Mouse (Mus musculus) forebrain, embryonic 12.5 days (tissue): ENCODE measurements around the gene Nos3. TPM values are rescaled to one million over a fixed set of nuclear protein-coding genes. Genes with fewer than 3 reads are reported as not detected.
A peak's percentile ranks its signal among the peaks of the same experiment; 100 is the strongest.

Source experiments
- ATAC-seq: fragments of 200-750 bp; cut with Nextera tagmentation; 2 replicates; pipeline ENCODE4 v1.8.0; 2017; ENCODE audit warnings: moderate TSS enrichment; ENCODE audit not compliant: low FRiP score
- H3K27ac ChIP-seq: fragments of 300-500 bp; sonication (generic); 2 replicates; pipeline ENCODE4 v1.5.1; 2016; ENCODE audit warnings: mild to moderate bottlenecking
- H3K27me3 ChIP-seq: fragments of 300-500 bp; sonication (generic); 2 replicates; pipeline ENCODE4 v1.6.1; 2016; ENCODE audit warnings: mild to moderate bottlenecking
- H3K36me3 ChIP-seq: fragments of 300-500 bp; sonication (generic); replicated peaks from 2 replicates; pipeline ENCODE4 v1.6.1; 2016; ENCODE audit warnings: mild to moderate bottlenecking
- H3K4me1 ChIP-seq: fragments of 300-500 bp; sonication (generic); 2 replicates; pipeline ENCODE4 v1.6.1; 2016
- H3K4me2 ChIP-seq: fragments of 300-500 bp; sonication (generic); 2 replicates; pipeline ENCODE4 v1.6.1; 2016; ENCODE audit warnings: mild to moderate bottlenecking, moderate library complexity
- H3K4me3 ChIP-seq: fragments of 300-500 bp; sonication (generic); replicated peaks from 2 replicates; pipeline ENCODE4 v1.5.1; 2016; ENCODE audit warnings: mild to moderate bottlenecking
- H3K9ac ChIP-seq: fragments of 300-500 bp; sonication (generic); 2 replicates; pipeline ENCODE4 v1.6.1; 2016; ENCODE audit warnings: mild to moderate bottlenecking
- H3K9me3 ChIP-seq: fragments of 300-500 bp; sonication (generic); 2 replicates; pipeline ENCODE4 v1.6.1; 2016
- WGBS: fragments of 180-500 bp; shearing (Covaris S2); methylation state at CpG from one replicate; pipeline ENCODE4 v1.1.7; 2016; 5-methylcytosine and 5-hydroxymethylcytosine counted together
- polyA plus RNA-seq: library from polyadenylated mRNA; unstranded; fragments of >200 nt; fragmentation: Nextera tagmentation; extraction: Ambion mirVana; gene quantifications from 2 replicates; pipeline ENCODE4 v1.2.1, GENCODE M21; 2016

Gene Nos3
- polyA plus RNA-seq, 1 experiment from 2014 or later: 7.2 TPM

DNA sequence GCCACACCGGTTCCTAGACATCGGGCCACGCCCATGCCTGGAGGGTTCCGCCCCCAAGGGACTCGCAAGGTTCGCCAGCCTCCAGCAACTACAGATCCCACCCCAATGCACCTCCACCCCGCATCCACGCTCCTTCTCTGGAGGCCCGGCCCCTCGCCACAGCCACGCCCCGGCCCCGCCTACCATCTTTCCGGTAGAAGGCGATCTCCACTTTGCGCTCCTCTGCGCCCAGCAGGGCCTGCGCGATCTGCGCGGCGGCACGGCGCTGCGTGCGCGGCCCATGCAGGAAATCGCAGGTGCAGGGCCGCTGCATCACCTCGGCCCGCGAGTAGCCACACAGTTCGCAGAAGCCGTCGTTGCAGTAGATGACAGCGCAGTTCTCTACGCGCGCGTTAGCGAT lies 16.5 kb upstream of the Nos3 start:
- Histone ChIP-seq H3K36me3 (no peaks in the 10 kb centered on the region), H3K4me1 (peaks cover 78% of the 10 kb centered on the region), H3K9ac (peak overlapping the region; percentile 62), H3K4me2 (peak overlapping the region; percentile 99), H3K9me3 (no peaks in the 10 kb centered on the region), H3K27me3 (peaks cover 45% of the 10 kb centered on the region), H3K27ac (peak overlapping the region; percentile 66; the same call in 1 of the 2 replicates), H3K4me3 (peak overlapping the region; percentile 53)
- WGBS: under 1% methylated on average over 41 of the region's 41 CpGs
- ATAC-seq: peak; percentile 31

- Histone ChIP-seq H3K4me2 (peak overlapping the region; percentile 99), H3K9me3 (no peaks in the 10 kb centered on the region), H3K27me3 (peaks cover 49% of the 10 kb centered on the region), H3K27ac (peak overlapping the region; percentile 66; the same call in 1 of the 2 replicates), H3K36me3 (no peaks in the 10 kb centered on the region), H3K4me1 (peaks cover 78% of the 10 kb centered on the region), H3K9ac (peak overlapping the region; percentile 62), H3K4me3 (peak overlapping the region; percentile 53)
- WGBS: 0% methylated on average over 30 of the region's 30 CpGs
- no peak for ATAC-seq
Measured at GRCm38 (mm10) chr5:24348546-24348945, 16.1 kb upstream of the Nos3 start.

DNA sequence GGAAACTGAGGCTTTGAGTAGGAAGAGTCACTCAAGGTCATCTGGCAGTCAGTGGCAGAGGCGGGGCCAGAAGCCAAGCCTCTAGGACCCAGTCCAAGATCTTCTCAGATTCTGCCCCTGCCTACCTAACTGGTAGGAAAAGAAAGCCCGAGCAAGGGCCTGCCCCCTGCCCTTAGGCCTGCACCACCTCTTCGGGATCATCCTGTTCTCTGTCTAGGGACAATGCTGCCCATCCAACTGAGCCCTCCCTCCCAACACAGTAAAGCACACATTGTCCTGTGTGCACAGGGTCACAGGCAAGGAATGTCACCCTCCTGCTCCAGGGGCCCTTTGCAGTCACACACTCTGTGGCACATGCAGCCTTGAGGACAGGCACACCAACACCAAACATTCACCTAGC lies 14.5 kb upstream of the Nos3 start:
- Histone ChIP-seq H3K27ac (no peak overlapping the region), H3K27me3 (peaks cover 58% of the 10 kb centered on the region), H3K36me3 (no peaks in the 10 kb centered on the region), H3K4me3 (peak overlapping the region; percentile 77), H3K9ac (peak overlapping the region; percentile 89; the same call in 1 of the 2 replicates), H3K9me3 (no peaks in the 10 kb centered on the region), H3K4me1 (peaks cover 71% of the 10 kb centered on the region), H3K4me2 (peak overlapping the region; percentile 98)
- WGBS: 55% methylated on average over 3 of the region's 3 CpGs
- no peak for ATAC-seq

GRCm38 (mm10) chr5:24350531-24351250 lies 13.9 kb upstream of the Nos3 start:
- Histone ChIP-seq H3K27ac (peak overlapping the region; percentile 96; the same call in 1 of the 2 replicates), H3K4me1 (peaks cover 65% of the 10 kb centered on the region), H3K9ac (peak overlapping the region; percentile 89), H3K4me2 (peak overlapping the region; percentile 98), H3K36me3 (no peaks in the 10 kb centered on the region), H3K27me3 (peaks cover 58% of the 10 kb centered on the region), H3K4me3 (peak overlapping the region; percentile 77), H3K9me3 (no peaks in the 10 kb centered on the region)
- 35% methylated on average over 15 of the region's 15 CpGs for WGBS
- ATAC-seq: no peak

- peak; percentile 45 for ATAC-seq
Measured at GRCm38 (mm10) chr5:24351278-24351677, 13.3 kb upstream of the Nos3 start, which contains the start of gene Kcnh2. Gene Kcnh2, minus strand, starts transcription at chr5:24351604.

DNA sequence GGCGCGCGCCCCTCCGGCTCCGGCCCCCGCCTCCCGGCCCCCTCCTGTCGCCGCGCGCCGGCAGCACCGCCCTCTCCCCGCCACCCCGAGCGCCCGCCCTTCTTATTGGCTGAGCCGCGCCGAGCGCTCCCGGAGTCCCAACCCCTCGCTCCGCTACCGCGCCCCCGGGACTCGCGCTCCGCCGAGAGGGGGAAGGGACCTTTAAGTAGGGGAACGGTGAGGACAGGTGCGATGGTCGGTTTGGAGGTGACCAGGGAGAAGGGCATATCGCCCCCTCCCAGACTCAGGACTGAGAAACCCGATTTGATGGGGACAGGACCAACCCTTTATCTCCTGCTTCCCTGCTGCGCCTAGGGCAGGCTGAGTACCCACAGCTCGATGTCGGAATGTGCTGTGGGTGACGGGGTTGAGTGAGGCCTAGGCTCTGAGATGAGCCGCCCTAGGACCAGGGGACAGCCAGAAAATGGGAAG lies 12.9 kb upstream of the Nos3 start:
- Histone ChIP-seq H3K4me3 (peak overlapping the region; percentile 77), H3K4me1 (peaks cover 63% of the 10 kb centered on the region)

More at GRCm38 (mm10) chr5:24351278-24351677, 13.3 kb upstream of the Nos3 start, which contains the start of gene Kcnh2:
- Histone ChIP-seq H3K4me3 (peak within 1 kb of the TSS; percentile 77), H3K9ac (peak within 1 kb of the TSS; percentile 89), H3K36me3 (no peaks in the 10 kb centered on the region), H3K9me3 (no peaks in the 10 kb centered on the region), H3K27ac (peak within 1 kb of the TSS; percentile 96), H3K4me1 (peaks cover 63% of the 10 kb centered on the region), H3K27me3 (peaks cover 58% of the 10 kb centered on the region), H3K4me2 (peak within 1 kb of the TSS; percentile 98)
- under 1% methylated on average over 27 of the region's 53 CpGs for WGBS

GRCm38 (mm10) chr5:24352251-24352859 lies 12.3 kb upstream of the Nos3 start:
- Histone ChIP-seq H3K9me3 (no peaks in the 10 kb centered on the region), H3K36me3 (no peaks in the 10 kb centered on the region), H3K27me3 (peaks cover 54% of the 10 kb centered on the region), H3K4me2 (peak overlapping the region; percentile 98), H3K4me1 (peaks cover 63% of the 10 kb centered on the region), H3K9ac (peak overlapping the region; percentile 89), H3K4me3 (peak overlapping the region; percentile 77), H3K27ac (peak overlapping the region; percentile 96)
- peak; percentile 50 for ATAC-seq
- WGBS: 2% methylated on average over 24 of the region's 24 CpGs

More for the DNA sequence above, 12.9 kb upstream of the Nos3 start:
- H3K36me3 ChIP-seq: no peaks in the 10 kb centered on the region
- peaks cover 58% of the 10 kb centered on the region for H3K27me3 ChIP-seq
- peak overlapping the region; percentile 98 for H3K4me2 ChIP-seq
- under 1% methylated on average over 40 of the region's 41 CpGs for WGBS
- peak overlapping the region; percentile 96 for H3K27ac ChIP-seq
- H3K9ac ChIP-seq: peak overlapping the region; percentile 89
- ATAC-seq: peak; percentile 89
- H3K9me3 ChIP-seq: no peaks in the 10 kb centered on the region

DNA sequence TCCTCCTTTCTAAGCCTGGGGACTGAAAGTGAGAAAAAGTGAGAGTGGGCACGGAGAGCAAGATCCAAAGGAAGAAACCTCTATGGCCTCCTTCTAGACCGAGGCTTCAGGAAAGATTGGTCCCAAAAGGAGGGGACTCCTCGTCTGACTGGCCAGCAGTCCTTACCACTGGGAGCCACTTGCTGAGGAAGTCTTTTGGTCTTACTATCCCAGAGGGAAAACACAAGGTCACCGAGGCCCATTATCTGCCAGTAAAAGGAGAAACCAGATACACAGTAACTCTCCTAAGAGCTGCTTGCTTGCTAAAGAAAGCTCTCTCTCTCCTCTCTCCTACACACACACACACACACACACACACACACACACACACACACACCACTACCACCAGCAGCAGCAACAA lies 11.3 kb upstream of the Nos3 start:
- Histone ChIP-seq H3K27ac (peak overlapping the region; percentile 96), H3K4me1 (peaks cover 54% of the 10 kb centered on the region), H3K4me3 (no peak overlapping the region), H3K9ac (no peak overlapping the region), H3K9me3 (no peaks in the 10 kb centered on the region), H3K4me2 (no peak overlapping the region), H3K36me3 (no peaks in the 10 kb centered on the region), H3K27me3 (peaks cover 49% of the 10 kb centered on the region)
- ATAC-seq: no peak
- WGBS: 33% methylated on average over 4 of the region's 4 CpGs

DNA sequence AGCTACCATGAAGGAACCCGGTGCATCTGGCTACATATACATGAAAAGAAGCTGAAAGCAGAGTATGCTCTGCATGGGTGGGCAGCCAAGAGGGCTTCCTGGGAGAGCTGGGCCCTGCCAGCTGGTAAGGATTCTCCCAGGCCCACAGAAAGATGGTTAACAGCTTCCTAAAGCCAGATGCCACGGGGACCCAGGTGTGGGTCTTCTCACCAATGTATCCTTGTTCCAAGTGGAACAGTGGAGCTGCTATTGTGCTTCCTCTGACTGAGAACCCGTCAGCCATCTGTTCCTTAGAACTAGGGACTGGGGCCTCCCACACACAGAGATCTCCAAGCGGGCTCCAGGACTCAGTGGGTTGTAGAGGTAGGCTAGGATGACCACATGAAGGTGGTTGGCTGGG lies 7.8 kb upstream of the Nos3 start:
- no peak for ATAC-seq
- no peaks in the 10 kb centered on the region for H3K9me3 ChIP-seq
- no peaks in the 10 kb centered on the region for H3K36me3 ChIP-seq
- no peak overlapping the region for H3K4me2 ChIP-seq
- peaks cover 22% of the 10 kb centered on the region for H3K27me3 ChIP-seq
- WGBS: 56% methylated on average over 4 of the region's 4 CpGs
- no peak overlapping the region for H3K9ac ChIP-seq
- peaks cover 31% of the 10 kb centered on the region for H3K4me1 ChIP-seq
- no peak overlapping the region for H3K4me3 ChIP-seq
- H3K27ac ChIP-seq: no peak overlapping the region

DNA sequence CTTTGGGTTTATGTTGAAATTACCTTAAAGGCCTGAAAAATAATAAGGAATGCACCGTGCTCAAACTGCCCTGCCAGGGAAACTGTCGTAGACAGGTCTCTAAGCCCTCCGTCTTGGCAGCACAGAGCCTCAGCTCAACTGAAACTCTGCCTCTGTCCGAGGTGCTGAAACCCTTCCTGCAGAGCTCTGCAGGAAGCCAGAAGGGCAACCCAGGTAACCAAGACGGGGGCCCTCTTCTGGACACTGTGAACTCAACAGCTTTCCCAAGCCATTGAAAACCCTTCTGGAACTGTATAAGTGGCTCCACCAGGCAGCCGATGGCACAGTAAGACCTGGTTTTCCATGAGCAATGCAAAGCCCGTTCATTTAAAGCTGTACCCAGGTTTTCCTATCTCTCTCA lies 7.1 kb upstream of the Nos3 start:
- H3K9me3 ChIP-seq: no peaks in the 10 kb centered on the region
- H3K27ac ChIP-seq: no peak overlapping the region
- H3K4me1 ChIP-seq: peaks cover 24% of the 10 kb centered on the region
- H3K27me3 ChIP-seq: peaks cover 20% of the 10 kb centered on the region
- H3K9ac ChIP-seq: no peak overlapping the region
- no peak overlapping the region for H3K4me2 ChIP-seq
- 13% methylated on average over 7 of the region's 7 CpGs for WGBS
- no peak overlapping the region for H3K4me3 ChIP-seq
- ATAC-seq: no peak
- H3K36me3 ChIP-seq: no peaks in the 10 kb centered on the region

- Histone ChIP-seq H3K9ac (no peak overlapping the region), H3K27me3 (no peaks in the 10 kb centered on the region; the same call in 1 of the 2 replicates), H3K4me2 (no peak overlapping the region), H3K9me3 (no peaks in the 10 kb centered on the region), H3K4me3 (no peak overlapping the region), H3K4me1 (peaks cover 8% of the 10 kb centered on the region), H3K27ac (no peak overlapping the region), H3K36me3 (no peaks in the 10 kb centered on the region)
- 3% methylated on average over 7 of the region's 7 CpGs for whole genome bisulfite sequencing
- ATAC-seq: peak; percentile 71
Measured at GRCm38 (mm10) chr5:24360792-24361454, 3.7 kb upstream of the Nos3 start.

- H3K4me2 ChIP-seq: no peak overlapping the region
- peaks cover 8% of the 10 kb centered on the region for H3K4me1 ChIP-seq
- H3K27me3 ChIP-seq: peaks cover 2% of the 10 kb centered on the region; the same call in 1 of the 2 replicates
- H3K9ac ChIP-seq: no peak overlapping the region
- H3K36me3 ChIP-seq: no peaks in the 10 kb centered on the region
- ATAC-seq: no peak
- WGBS: 86% methylated on average over 2 of the region's 2 CpGs
- H3K9me3 ChIP-seq: no peaks in the 10 kb centered on the region
- no peak overlapping the region for H3K4me3 ChIP-seq
- H3K27ac ChIP-seq: no peak overlapping the region
Measured at GRCm38 (mm10) chr5:24363467-24363866, 1.1 kb upstream of the Nos3 start.
